Mouse (Mus musculus): ENCODE data around the gene Commd4.

Commd4 gene

GRCm38 (mm10) chr9:57158013-57158470 lies at the start of gene Commd4:
TSS of gene Commd4 (minus strand) at chr9:57158331.
- 1% methylated on average over 24 of the region's 24 CpGs for WGBS

DNA sequence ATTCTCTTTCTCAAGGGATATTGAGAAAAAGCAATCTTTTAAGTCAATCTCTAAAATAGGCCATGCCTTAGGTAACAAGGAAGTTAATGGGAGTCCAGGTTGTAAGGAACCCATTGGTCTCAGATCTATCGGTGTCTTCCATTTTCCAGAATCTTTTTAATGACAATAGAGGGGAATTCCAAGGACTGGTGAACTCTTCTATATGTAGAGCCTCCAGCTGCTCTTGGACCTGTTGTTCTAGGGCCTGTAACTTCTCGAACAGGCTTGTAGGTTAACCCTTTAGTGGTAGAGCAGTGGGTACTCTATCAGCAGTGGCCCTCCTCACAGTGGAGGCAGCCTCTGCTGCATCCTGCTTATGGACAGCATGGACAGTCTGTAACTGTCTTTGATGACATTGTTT lies 48.8 kb upstream of the Commd4 start:
- 64% methylated on average over 2 of the region's 2 CpGs for WGBS

- WGBS, result 50% methylated on average over 13 of the region's 13 CpGs
These were observed 45.4 kb upstream of the Commd4 start for GRCm38 (mm10) chr9:57203571-57203970.

- 71% methylated on average over 7 of the region's 7 CpGs for WGBS
These were observed 44.9 kb upstream of the Commd4 start for GRCm38 (mm10) chr9:57202981-57203380.

DNA sequence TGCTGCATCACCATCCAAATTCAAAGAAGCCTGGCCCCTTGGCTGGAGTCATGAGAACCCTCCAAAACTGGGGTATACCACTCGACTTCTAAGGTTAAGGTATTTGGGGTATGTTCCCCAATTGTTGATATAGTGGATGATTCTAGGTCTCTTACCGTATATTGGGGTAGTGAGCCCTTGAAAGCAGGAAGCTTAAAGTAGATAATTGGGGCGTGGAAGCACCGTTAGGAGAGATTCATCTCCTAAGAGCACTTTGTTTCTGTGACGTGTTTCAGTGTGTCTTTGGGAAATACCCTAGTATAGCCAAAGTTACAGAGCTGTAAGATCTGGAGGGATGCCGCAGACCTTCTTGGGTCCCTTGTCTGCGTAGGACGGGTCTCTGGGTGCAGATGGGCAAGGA lies 39.3 kb upstream of the Commd4 start:
- WGBS, result 68% methylated on average over 8 of the region's 8 CpGs

DNA sequence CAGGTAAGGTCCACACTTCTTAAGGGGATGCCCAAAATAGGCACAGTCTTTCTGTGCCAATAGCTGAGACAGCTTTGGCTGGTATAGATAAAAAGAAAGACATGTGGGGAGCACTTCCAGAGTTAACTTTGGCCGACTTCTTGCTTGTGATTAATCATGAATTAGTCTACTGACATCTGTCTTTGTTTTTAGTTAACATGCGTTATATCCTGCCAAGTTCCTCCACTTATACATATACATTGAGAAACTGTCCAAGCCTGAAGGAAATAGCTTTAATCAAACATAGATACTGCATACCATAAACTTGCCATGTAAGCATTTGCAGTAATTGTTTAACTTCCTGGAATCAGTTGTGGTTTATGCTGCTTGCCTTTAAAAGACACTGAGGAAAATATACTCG lies 38.6 kb upstream of the Commd4 start:
- WGBS, result 56% methylated on average over 3 of the region's 3 CpGs

DNA sequence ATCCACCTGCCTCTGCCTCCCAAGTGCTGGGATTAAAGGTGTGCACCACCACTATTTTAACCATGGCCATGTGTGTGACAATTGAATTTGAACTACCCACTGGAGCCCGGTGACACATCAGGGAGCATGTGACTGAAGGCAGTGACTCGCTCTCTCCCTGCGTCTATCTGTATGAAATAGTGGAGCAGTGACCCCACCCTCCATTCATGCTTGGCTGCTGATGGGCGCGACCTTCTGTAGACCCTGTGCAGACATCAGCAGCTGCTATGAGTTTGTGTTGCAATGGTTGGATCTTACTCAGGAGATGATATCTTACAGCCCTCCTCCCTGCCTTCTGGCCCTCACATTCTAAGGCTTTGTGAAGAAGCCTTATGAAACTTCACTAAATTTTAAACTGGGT lies 10.3 kb upstream of the Commd4 start:
- WGBS, result 88% methylated on average over 5 of the region's 5 CpGs

- 70% methylated on average over 2 of the region's 2 CpGs for WGBS
These were observed 8.0 kb upstream of the Commd4 start for GRCm38 (mm10) chr9:57166173-57166572.

DNA sequence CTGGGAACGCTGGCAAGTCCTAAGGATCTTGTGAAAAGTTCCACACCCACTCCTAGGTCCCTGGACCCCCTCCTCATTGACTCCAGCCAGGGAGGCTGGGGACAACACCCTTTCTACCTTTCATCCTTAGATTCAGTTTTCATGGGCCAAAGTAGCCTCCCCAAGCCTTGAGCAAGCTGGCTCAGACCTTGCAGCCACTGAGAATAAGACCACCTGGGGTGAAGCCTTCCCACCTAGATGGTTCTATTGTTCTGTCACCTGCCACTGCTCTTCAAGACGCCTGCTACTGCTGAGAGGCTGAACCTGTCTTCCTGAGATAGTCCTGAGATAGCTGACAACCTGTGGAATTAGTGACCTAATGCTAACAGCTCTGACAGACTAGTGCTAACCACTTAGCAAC lies 5.0 kb upstream of the Commd4 start:
- 50% methylated on average over 2 of the region's 2 CpGs for WGBS

DNA sequence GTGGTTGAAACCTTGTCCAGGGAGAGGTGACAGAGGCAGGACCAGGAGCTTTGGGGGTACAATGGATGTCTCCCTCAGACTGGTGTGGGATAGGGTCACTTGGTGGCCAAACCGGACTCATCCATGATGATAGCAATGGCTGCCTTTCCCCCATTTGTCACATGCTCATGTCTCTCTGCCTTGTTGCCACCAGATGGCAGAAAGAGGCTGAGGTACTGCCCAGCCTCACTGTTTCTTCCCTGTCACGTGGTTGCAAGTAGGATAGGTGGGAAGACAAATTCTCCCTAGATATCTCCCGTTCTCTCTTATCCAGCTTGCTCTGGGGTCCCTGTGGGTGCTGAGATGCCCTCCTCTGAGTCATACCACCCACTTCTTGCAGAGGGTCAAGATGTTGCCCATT lies 4.4 kb upstream of the Commd4 start:
- WGBS, result 15% methylated on average over 3 of the region's 3 CpGs

- WGBS, result 32% methylated on average over 11 of the region's 11 CpGs
These were observed 375 bp upstream of the Commd4 start for GRCm38 (mm10) chr9:57158506-57158905.

- WGBS, result 16% methylated on average over 13 of the region's 13 CpGs
These were observed 632 bp downstream of the Commd4 start for GRCm38 (mm10) chr9:57157499-57157898.

- WGBS, result 85% methylated on average over 8 of the region's 8 CpGs
These were observed 1.3 kb downstream of the Commd4 start for GRCm38 (mm10) chr9:57156823-57157222.

GRCm38 (mm10) chr9:57156383-57156782 lies 1.7 kb downstream of the Commd4 start:
- WGBS, result 93% methylated on average over 7 of the region's 7 CpGs

DNA sequence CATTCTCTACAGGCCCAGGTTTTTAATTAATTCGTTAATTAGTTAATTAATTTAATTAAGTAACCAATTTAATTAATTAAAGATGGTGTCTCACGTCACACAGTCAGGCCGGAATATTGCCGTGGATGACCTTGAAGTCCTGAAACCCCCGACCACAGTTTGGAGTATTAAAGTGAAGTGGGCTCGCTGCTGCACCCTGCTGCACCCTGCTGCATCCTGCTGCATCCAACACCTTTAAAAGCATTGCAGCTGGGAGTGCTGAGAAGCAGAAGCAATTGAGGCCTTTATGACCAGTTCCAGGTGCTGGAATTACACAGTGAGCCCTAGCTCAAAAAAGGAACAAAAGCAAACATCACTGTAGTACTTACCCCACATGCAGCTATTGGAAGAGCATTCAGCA lies 5.8 kb downstream of the Commd4 start:
- 38% methylated on average over 6 of the region's 6 CpGs for WGBS

GRCm38 (mm10) chr9:57150192-57150591 lies 7.9 kb downstream of the Commd4 start:
- 91% methylated on average over 5 of the region's 5 CpGs for WGBS

GRCm38 (mm10) chr9:57149021-57149420 lies 9.1 kb downstream of the Commd4 start:
- 68% methylated on average over 6 of the region's 6 CpGs for WGBS

GRCm38 (mm10) chr9:57148144-57148878 lies 9.8 kb downstream of the Commd4 start, which contains the start of gene Neil1:
TSS of gene Neil1 (minus strand) at chr9:57148305.
- under 1% methylated on average over 27 of the region's 27 CpGs for WGBS

DNA sequence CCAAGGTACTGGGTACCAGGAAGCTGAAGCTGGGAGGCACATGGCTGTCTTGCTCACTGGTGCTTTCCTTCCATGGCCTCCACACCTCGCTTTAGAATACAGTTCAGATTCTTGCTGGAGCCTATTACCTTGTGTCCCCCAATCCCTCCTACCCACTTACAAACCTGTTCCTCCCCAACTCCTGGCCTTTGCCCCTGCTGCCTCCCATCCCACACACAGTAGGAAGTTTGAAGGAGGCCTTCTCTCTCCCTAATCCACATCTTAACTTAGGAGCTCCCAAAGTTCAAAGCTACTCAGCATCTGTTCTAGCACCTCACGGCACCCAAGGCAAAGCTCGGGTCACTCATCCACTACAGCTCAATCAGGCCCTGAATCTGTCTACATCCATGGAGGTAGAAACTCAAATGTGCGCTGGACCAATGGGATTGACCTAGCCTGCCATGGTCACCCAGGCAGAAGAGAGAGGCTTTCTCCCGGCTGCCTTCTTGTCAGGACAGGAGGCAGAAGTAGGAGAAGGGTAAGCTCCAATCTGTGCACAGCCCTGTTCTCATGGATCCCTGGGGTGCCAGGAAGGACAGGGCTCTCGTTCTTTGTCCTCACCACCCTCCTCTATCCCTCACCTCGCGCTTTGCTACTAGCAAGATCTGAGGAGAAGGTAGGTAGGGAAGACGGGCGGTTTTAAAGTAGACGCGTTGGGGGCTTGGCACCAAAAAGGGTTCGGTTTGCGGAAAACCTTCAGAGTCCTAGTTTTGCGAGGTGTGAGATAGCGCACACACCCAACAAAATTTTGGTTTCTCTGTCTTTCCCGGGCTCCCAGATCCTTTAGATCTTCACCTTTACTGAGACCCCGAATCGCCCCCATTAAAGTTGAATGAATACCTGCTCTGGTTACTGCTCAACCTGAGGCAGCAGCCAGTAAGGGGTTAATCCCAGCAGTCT lies 10.7 kb downstream of the Commd4 start:
- 7% methylated on average over 19 of the region's 19 CpGs for WGBS

GRCm38 (mm10) chr9:57146451-57147066 lies 11.6 kb downstream of the Commd4 start:
- 90% methylated on average over 17 of the region's 17 CpGs for WGBS

GRCm38 (mm10) chr9:57144830-57145229 lies 13.3 kb downstream of the Commd4 start:
- 77% methylated on average over 8 of the region's 8 CpGs for WGBS

GRCm38 (mm10) chr9:57143212-57143611 lies 14.9 kb downstream of the Commd4 start:
- WGBS, result 85% methylated on average over 11 of the region's 11 CpGs
